Mouse (Mus musculus): ENCODE results near the gene Fkbp11. TPM values are rescaled to one million over a fixed set of nuclear protein-coding genes. Genes with fewer than 3 reads are reported as not detected.

The Fkbp11 gene
- total RNA-seq, 2 experiments from 2014 or later = 1.3 to 2.7 TPM

DNA sequence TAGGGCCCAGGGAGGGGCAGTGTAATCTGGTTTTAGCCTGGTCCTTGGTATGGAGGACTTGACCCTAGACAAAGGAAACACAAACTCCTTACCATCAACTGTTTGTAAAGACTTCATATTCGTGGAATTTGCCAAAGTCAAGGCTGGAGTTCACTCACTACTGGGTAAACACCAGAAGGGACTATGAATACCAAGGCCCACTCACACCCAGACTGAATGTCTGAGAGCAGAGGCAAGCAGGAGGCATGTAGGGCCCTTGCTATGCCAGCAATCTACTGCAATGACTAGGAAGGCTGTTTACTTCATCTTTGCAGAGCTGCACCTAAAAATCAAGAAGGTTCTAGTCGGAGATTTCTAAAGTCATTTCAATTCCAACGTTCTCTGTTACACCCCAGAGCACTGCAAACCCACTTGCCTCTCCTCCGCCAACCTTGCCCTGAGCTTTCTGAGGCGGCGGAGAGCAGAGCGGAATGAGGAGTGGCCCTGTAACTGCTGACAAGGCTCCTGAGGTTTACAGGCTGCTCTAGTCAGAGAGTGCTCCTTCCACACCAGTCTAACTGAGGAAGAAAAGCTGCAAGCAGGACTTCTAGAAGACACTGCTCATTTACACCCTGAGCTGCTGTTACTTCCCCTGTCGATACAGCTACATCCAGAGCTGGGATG is 14.9 kb upstream of the Fkbp11 start:
- no peak for DNase-seq (ENCODE audit: low spot score in 2 of 2)

GRCm38 (mm10) chr15:98740219-98740618 is 12.2 kb upstream of the Fkbp11 start:
- DNase-seq (ENCODE audit: low spot score in 2 of 2) = no peak

- no peak for DNase-seq (ENCODE audit: low spot score in 2 of 2)
Observed at GRCm38 (mm10) chr15:98738796-98739195, 10.8 kb upstream of the Fkbp11 start.

DNA sequence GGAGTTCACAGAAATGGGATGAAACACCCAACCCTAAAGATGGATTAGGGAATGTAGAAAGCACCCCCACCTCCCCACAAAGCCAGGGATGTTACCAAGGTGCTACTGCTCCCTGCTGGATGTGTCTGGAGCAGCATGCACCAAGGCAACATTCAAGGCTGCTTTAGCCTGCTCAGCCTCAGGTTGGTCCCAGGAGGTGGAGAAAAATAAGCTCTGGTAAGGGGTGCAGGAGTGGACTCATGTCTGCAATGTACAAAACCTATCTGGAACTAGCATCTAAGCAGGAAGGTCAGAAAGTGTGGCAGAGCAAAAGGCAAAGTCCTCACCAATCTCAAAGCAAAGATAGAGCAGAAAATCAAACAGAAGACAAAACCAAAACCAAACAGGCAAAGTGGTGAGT is 9.9 kb upstream of the Fkbp11 start:
- DNase-seq (ENCODE audit: low spot score in 2 of 2) = peak in 1 of 2 experiments; percentile 36

DNA sequence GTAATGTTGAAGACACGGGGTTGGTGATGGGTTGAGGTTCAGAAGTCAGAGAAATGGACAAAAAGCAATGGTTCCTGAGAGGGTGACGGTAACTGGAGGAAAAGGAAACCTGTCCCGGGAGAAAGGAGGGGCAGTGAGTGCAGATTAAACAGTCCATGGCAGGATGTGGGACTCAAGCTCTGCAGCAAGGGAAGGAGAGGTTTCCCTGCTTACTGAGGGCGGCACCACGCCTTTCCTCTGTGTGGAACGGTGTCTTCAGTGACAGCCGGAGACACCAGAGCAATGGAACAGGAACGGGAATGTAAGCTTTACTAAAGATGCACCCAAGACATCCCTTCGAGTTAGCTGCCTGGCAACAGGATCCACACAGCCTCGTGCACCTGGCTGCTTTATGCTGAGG is 8.5 kb upstream of the Fkbp11 start:
- no peak for DNase-seq (ENCODE audit: low spot score in 2 of 2)

DNA sequence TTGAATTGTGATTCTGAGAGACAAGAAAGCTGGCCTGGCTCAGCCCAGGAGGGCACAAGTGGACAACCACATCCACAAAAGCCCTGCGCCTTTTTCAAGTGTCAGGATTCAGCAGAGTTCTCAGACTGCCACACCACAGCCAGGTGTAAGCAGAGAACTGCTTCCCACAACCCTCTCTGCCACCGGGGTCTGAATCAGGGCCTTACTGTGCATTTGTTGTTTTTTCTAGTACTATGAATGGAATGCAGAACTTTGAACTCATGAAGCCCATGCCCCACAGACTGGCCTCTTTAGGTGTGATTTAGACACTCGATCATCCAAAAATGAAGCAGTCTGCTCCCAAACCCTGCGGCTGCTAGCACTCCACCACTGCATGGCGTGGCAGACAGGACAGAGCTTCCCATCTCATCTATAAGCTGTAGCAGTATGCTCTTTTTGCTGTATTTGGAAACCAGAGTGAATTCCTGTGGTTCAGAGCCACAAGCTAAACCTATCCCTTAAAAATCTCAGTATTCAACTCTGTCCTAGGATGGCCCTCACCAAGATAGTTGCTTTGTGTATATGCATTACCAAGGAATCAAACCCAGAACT is 6.1 kb upstream of the Fkbp11 start:
- no peak for DNase-seq (ENCODE audit: low spot score in 2 of 2)

DNA sequence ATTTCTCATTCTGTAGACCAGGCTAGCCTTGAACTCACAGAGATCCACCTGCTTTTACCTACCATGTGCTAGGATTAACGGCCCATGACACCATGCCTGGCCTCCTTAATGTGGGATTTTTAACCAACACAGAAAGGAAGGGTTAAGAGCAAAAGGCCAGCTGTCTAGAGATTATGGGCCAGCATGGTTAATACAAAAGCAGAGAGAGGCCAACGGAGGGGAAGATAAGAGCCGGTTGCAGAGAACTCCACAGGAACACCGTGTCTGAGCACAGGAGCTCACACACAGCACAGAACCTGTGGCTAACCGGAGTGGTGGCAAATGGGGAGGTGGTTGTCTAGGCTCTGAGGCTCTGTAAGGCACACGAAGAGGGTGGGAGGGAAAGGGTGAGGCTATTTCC is 5.4 kb upstream of the Fkbp11 start:
- DNase-seq (ENCODE audit: low spot score in 2 of 2) = no peak

- no peak for DNase-seq (ENCODE audit: low spot score in 2 of 2)
Observed at GRCm38 (mm10) chr15:98732006-98732531, 4.1 kb upstream of the Fkbp11 start.

DNA sequence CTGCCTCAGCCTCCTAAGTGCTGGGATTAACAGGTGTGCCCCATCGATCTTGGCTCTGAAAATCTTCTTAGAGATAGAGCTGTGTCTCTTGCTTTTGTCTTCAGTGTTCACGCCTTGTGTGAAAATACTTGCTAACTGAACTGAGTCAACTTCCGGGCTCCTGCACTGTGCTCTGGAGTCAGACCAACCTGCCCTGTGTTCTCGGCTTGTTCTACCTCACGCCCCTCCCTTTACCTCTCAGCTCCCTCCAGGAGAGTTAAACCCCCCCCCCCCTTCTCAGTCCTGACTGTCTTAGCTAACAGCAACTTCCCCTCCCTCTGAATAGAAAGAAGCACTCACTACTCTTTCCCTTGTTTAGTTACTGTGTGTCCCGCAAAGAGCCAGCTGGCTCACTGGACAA is 2.8 kb upstream of the Fkbp11 start:
- DNase-seq (ENCODE audit: low spot score in 2 of 2) = no peak

- DNase-seq (ENCODE audit: low spot score in 2 of 2) = no peak
Observed at GRCm38 (mm10) chr15:98729791-98730545, 2.0 kb upstream of the Fkbp11 start.

DNA sequence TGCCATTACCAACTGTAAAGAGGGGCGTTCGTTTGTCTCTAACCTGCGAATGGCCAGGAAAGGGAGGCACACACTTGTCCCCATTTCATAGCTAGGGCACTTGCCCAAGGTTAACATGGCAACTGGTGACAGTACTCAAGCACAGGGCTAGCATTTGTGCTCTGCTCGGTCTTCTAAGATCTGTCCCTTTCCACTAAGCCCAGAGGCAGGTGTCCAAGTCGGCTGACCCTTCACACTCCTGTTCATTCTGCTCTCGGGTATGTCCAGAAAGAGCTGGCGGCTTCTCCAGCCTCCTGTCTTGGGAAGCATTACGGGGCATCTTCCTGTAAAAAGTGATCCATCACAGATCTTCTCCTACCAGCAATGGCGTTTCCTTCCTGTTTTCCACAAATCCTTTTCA is 368 bp upstream of the Fkbp11 start:
- DNase-seq (ENCODE audit: low spot score in 2 of 2) = no peak

GRCm38 (mm10) chr15:98726746-98727145 is 1.3 kb downstream of the Fkbp11 start:
- DNase-seq (ENCODE audit: low spot score in 2 of 2) = no peak

- DNase-seq (ENCODE audit: low spot score in 2 of 2) = no peak
Observed at GRCm38 (mm10) chr15:98726079-98726478, 1.9 kb downstream of the Fkbp11 start.

DNA sequence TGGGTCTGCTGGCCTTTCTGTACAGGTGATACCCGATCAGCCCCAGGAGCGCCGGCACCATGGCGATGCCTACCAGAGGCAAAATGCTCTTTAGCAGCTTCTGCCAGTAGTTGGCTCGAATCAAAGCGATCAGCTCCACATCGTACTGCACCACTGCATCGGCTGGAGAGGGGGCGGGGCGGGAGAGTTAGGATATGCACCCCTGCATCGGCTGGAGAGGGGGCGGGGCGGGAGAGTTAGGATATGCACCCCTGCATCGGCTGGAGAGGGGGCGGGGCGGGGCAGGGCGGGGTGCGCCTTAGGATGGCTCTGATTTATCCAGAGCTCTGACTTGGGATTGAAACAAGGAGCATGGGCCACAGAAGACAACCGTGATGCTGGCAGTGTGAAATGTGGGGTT is 3.6 kb downstream of the Fkbp11 start:
- DNase-seq (ENCODE audit: low spot score in 2 of 2) = no peak

GRCm38 (mm10) chr15:98722854-98723253 is 5.1 kb downstream of the Fkbp11 start:
- no peak for DNase-seq (ENCODE audit: low spot score in 2 of 2)

DNA sequence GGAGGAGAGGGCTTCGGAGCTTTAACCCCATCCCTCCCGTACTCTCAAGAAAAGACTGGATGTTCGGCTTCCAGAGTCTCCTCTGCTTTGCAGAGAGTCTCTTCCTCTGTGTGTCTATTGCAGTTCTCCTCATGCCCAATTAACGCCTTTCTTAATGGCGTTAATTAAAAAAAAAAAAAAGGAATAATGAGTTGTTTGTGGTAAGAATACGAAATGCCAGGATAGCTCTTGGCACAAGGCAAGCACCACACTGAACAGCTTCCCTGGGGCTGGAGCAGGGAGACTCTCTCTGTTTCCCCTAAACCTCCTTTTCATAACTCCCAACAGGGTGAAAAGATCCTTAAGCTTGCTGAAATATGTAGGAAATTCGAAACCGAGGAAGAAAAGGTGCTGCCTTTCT is 5.8 kb downstream of the Fkbp11 start:
- no peak for DNase-seq (ENCODE audit: low spot score in 2 of 2)

DNA sequence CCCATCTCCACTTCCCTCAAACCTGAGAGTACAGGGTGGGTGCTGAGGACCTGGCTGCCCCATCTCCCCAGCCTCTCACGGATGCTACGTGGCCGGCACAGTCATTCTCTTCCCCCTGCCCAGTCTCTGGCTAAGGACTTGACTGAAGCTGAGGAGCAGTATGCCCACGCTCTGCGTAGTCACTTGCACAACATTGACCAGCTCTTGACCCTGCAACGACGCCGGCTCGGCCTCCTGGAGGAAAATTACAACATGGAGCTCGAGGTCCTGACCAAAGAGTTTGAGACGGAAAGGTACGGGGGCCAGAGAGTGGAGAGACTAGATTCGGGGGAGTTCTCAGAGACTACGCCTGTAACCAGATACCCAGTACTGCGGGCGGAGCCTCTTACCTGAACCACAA is 10.7 kb downstream of the Fkbp11 start:
- no peak for DNase-seq (ENCODE audit: low spot score in 2 of 2)

- DNase-seq (ENCODE audit: low spot score in 2 of 2) = no peak
Observed at GRCm38 (mm10) chr15:98714230-98714652, 13.8 kb downstream of the Fkbp11 start.

DNA sequence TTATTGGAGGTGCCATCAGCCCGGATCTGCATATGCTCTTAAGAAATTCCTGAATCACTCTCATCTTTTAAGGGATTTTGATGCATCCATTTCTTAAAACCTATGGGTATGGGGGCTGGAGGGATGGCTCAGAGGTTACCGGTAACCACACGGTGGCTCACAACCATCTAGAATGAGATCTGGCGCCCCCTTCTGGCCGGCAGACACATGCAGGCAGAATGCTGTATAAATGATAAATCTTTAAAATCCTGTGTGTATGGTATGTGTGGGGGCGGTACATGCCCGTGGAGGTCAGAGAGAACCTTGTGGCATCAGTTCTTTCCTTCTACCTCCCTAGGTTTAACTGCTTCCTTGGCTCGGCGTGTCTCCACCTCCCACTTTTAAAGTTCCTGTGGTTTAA is 17.6 kb downstream of the Fkbp11 start:
- peak in 1 of 2 experiments; percentile 55 for DNase-seq (ENCODE audit: low spot score in 2 of 2)

- DNase-seq (ENCODE audit: low spot score in 2 of 2) = peak; percentile 77 to 89
Observed at GRCm38 (mm10) chr15:98707766-98708372, 20.1 kb downstream of the Fkbp11 start, which contains the start of gene Ccdc65. Ccdc65 (plus strand) TSS chr15:98708207.

GRCm38 (mm10) chr15:98704312-98704711 is 23.7 kb downstream of the Fkbp11 start:
- no peak for DNase-seq (ENCODE audit: low spot score in 2 of 2)

Measured in layer of hippocampus, postnatal 14 days (tissue).